Mouse (Mus musculus) lung, postnatal 0 days (tissue): ENCODE results near the gene Brf1.

Source experiments
- CTCF ChIP-seq: IDR thresholded peaks from 2 replicates; pipeline ENCODE4 v1.5.1; 2016; ENCODE audit warnings: antibody characterized with exemption, mild to moderate bottlenecking
- EP300 ChIP-seq: IDR thresholded peaks from 2 replicates; pipeline ENCODE4 v1.6.1; 2016; ENCODE audit warnings: antibody characterized with exemption, mild to moderate bottlenecking, control low read depth

- TF ChIP-seq CTCF (no peak), EP300 (no peak)
These were observed 36.5 kb upstream of the Brf1 start for GRCm38 (mm10) chr12:113036996-113037395.
